Mouse (Mus musculus) liver, embryonic 14.5 days (tissue): Measurements from ENCODE around the gene Tff1.

ENCODE experiments used
- CTCF ChIP-seq: IDR thresholded peaks from 2 replicates; pipeline ENCODE4 v1.5.1; 2016; ENCODE audit warnings: antibody characterized with exemption, low read depth, control low read depth
- EP300 ChIP-seq: IDR thresholded peaks from 2 replicates; pipeline ENCODE4 v1.6.1; 2016; ENCODE audit warnings: antibody characterized with exemption, low read depth

DNA sequence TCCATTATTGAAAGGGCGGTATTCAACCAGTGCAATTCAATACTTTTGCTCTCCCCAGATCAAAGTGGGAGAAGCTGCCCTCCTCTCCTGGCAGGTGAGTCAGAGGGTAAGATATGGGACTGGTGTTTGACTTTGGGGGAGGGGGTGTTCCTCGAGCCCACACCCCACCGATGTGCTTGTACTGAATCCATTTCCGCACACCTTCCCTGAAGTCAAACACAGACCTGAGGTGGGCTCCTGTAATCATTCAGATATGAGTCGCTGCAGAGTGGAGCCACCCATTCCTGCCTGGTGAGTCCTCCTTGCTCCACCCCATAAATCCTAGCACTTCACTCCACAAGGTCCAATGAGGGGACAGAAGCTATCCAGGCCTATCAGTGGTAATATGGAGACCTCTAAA, 4.7 kb upstream of the Tff1 start:
- TF ChIP-seq CTCF (no peak), EP300 (no peak)
